Mouse (Mus musculus): ENCODE measurements around the gene Mid1ip1. TPM values are rescaled to one million over a fixed set of nuclear protein-coding genes. Genes with fewer than 3 reads are reported as not detected.

Gene Mid1ip1
- polyA plus RNA-seq, 2 experiments = 17.5 to 20.4 TPM

GRCm38 (mm10) chrX:10716917-10717763 lies 2.3 kb downstream of the Mid1ip1 start:
- WGBS = 26% methylated on average over 48 of the region's 50 CpGs
- H3K27me3 ChIP-seq (ENCODE audit: control insufficient read depth, insufficient read depth, low read length) = no peaks in the 10 kb centered on the region
- H3K4me2 ChIP-seq (replicated peaks; ENCODE audit: low read depth, low read length, severe bottlenecking) = peak overlapping the region; percentile 61
- no peaks in the 10 kb centered on the region for H3K36me3 ChIP-seq (ENCODE audit: control insufficient read depth, insufficient read depth, low read length)
- H3K27ac ChIP-seq (replicated peaks; ENCODE audit: low read depth, low read length) = no peak overlapping the region
- ATAC-seq (ENCODE audit: low FRiP score, low read depth) = peak; percentile 67
- peaks cover 4% of the 10 kb centered on the region for H3K4me1 ChIP-seq (ENCODE audit: control insufficient read depth, insufficient read depth, low read length)
- H3K9ac ChIP-seq (ENCODE audit: low read depth, low read length, severe bottlenecking) = peak overlapping the region; percentile 56
- no peaks in the 10 kb centered on the region for H3K9me3 ChIP-seq (ENCODE audit: control insufficient read depth, low read length)
- H3K4me3 ChIP-seq (replicated peaks; ENCODE audit: low read length) = peak overlapping the region; percentile 49
- no peak for TF ChIP-seq POLR2A (IDR thresholded peaks at IDR 0.05; ENCODE audit: borderline replicate concordance, extremely low read depth, insufficient read depth, insufficient read length)
- DNase-seq (ENCODE audit: low spot score) = peak; percentile 26

- H3K36me3 ChIP-seq (ENCODE audit: control insufficient read depth, insufficient read depth, low read length) = no peaks in the 10 kb centered on the region
- peak overlapping the region; percentile 56 for H3K9ac ChIP-seq (ENCODE audit: low read depth, low read length, severe bottlenecking)
- no peak for TF ChIP-seq POLR2A (IDR thresholded peaks at IDR 0.05; ENCODE audit: borderline replicate concordance, extremely low read depth, insufficient read depth, insufficient read length)
- ATAC-seq (ENCODE audit: low FRiP score, low read depth) = no peak
- peak overlapping the region; percentile 58; the same call in 1 of the 2 replicates for H3K27ac ChIP-seq (replicated peaks; ENCODE audit: low read depth, low read length)
- H3K4me2 ChIP-seq (replicated peaks; ENCODE audit: low read depth, low read length, severe bottlenecking) = peak overlapping the region; percentile 61
- DNase-seq (ENCODE audit: low spot score) = no peak
- peak overlapping the region; percentile 49 for H3K4me3 ChIP-seq (replicated peaks; ENCODE audit: low read length)
- 22% methylated on average over 49 of the region's 61 CpGs for WGBS
- no peaks in the 10 kb centered on the region for H3K27me3 ChIP-seq (ENCODE audit: control insufficient read depth, insufficient read depth, low read length)
- peaks cover 4% of the 10 kb centered on the region for H3K4me1 ChIP-seq (ENCODE audit: control insufficient read depth, insufficient read depth, low read length)
- H3K9me3 ChIP-seq (ENCODE audit: control insufficient read depth, low read length) = no peaks in the 10 kb centered on the region
Measured at GRCm38 (mm10) chrX:10718021-10718837, 3.4 kb downstream of the Mid1ip1 start.

- ATAC-seq (ENCODE audit: low FRiP score, low read depth) (no peak; the same call in 1 of the 2 replicates), DNase-seq (ENCODE audit: low spot score) (peak; percentile 34)
- Histone ChIP-seq H3K27me3 (ENCODE audit: control insufficient read depth, insufficient read depth, low read length) (no peaks in the 10 kb centered on the region), H3K36me3 (ENCODE audit: control insufficient read depth, insufficient read depth, low read length) (no peaks in the 10 kb centered on the region), H3K4me3 (replicated peaks; ENCODE audit: low read length) (peak overlapping the region; percentile 49), H3K4me1 (ENCODE audit: control insufficient read depth, insufficient read depth, low read length) (peaks cover 4% of the 10 kb centered on the region), H3K4me2 (replicated peaks; ENCODE audit: low read depth, low read length, severe bottlenecking) (peak overlapping the region; percentile 61), H3K27ac (replicated peaks; ENCODE audit: low read depth, low read length) (no peak overlapping the region), H3K9ac (ENCODE audit: low read depth, low read length, severe bottlenecking) (peak overlapping the region; percentile 56), H3K9me3 (ENCODE audit: control insufficient read depth, low read length) (no peaks in the 10 kb centered on the region)
- 20% methylated on average over 22 of the region's 22 CpGs for WGBS
- no peak for TF ChIP-seq POLR2A (IDR thresholded peaks at IDR 0.05; ENCODE audit: borderline replicate concordance, extremely low read depth, insufficient read depth, insufficient read length)
Measured at GRCm38 (mm10) chrX:10718838-10719539, 4.2 kb downstream of the Mid1ip1 start.

- H3K36me3 ChIP-seq (ENCODE audit: control insufficient read depth, insufficient read depth, low read length) = no peaks in the 10 kb centered on the region
- H3K4me2 ChIP-seq (replicated peaks; ENCODE audit: low read depth, low read length, severe bottlenecking) = no peak overlapping the region
- H3K9me3 ChIP-seq (ENCODE audit: control insufficient read depth, low read length) = no peaks in the 10 kb centered on the region
- TF ChIP-seq POLR2A (IDR thresholded peaks at IDR 0.05; ENCODE audit: borderline replicate concordance, extremely low read depth, insufficient read depth, insufficient read length) = no peak
- H3K27ac ChIP-seq (replicated peaks; ENCODE audit: low read depth, low read length) = no peak overlapping the region
- DNase-seq (ENCODE audit: low spot score) (no peak), ATAC-seq (ENCODE audit: low FRiP score, low read depth) (no peak)
- no peak overlapping the region for H3K4me3 ChIP-seq (replicated peaks; ENCODE audit: low read length)
- H3K4me1 ChIP-seq (ENCODE audit: control insufficient read depth, insufficient read depth, low read length) = no peaks in the 10 kb centered on the region
- no peak overlapping the region for H3K9ac ChIP-seq (ENCODE audit: low read depth, low read length, severe bottlenecking)
- no peaks in the 10 kb centered on the region for H3K27me3 ChIP-seq (ENCODE audit: control insufficient read depth, insufficient read depth, low read length)
- 44% methylated on average over 6 of the region's 6 CpGs for WGBS
Measured at GRCm38 (mm10) chrX:10720391-10720790, 5.6 kb downstream of the Mid1ip1 start.

GRCm38 (mm10) chrX:10724571-10724970 lies 9.8 kb downstream of the Mid1ip1 start:
- Histone ChIP-seq H3K36me3 (ENCODE audit: control insufficient read depth, insufficient read depth, low read length) (no peaks in the 10 kb centered on the region), H3K9ac (ENCODE audit: low read depth, low read length, severe bottlenecking) (no peak overlapping the region), H3K27ac (replicated peaks; ENCODE audit: low read depth, low read length) (no peak overlapping the region), H3K4me2 (replicated peaks; ENCODE audit: low read depth, low read length, severe bottlenecking) (no peak overlapping the region), H3K4me1 (ENCODE audit: control insufficient read depth, insufficient read depth, low read length) (no peaks in the 10 kb centered on the region), H3K9me3 (ENCODE audit: control insufficient read depth, low read length) (no peaks in the 10 kb centered on the region), H3K4me3 (replicated peaks; ENCODE audit: low read length) (no peak overlapping the region), H3K27me3 (ENCODE audit: control insufficient read depth, insufficient read depth, low read length) (no peaks in the 10 kb centered on the region)
- no peak for ATAC-seq (ENCODE audit: low FRiP score, low read depth)
- no peak for DNase-seq (ENCODE audit: low spot score)
- WGBS = 95% methylated on average over 1 of the region's 1 CpGs
- TF ChIP-seq POLR2A (IDR thresholded peaks at IDR 0.05; ENCODE audit: borderline replicate concordance, extremely low read depth, insufficient read depth, insufficient read length) = no peak
